Mouse (Mus musculus) cerebellum, postnatal 25 days (tissue): ENCODE measurements around the gene Cldn5.

Experiments used
- DNase-seq, 2 experiments: peaks; one replicate each; pipeline ENCODE4 v3.0.0; 2021; ENCODE audit warnings: mixed read lengths in 2 of 2

The Cldn5 gene

DNA sequence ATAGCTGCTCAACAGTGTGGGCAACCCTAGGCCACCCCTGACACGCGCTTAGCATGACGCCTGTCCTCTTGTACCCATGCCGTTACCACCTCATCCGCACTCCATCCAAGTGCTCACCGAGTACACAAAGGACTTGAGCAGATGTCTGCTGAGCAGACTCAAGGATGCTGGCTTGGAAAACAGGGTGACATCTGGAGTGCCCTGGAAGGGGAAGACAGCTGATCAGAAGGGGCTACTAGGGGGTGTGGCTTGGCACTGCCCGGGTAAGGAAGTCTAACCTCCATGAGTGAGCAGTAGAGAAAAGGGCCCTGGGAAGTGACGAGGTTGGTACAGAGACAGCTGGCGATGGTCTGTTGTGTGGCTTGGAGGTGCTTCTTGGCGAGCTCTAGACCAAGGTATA, 10.0 kb downstream of the Cldn5 start:
- no peak for DNase-seq

- DNase-seq = no peak
Measured at GRCm38 (mm10) chr16:18788627-18789406, 12.2 kb downstream of the Cldn5 start.

- no peak for DNase-seq
Measured at GRCm38 (mm10) chr16:18795223-18795899, 18.7 kb downstream of the Cldn5 start.

DNA sequence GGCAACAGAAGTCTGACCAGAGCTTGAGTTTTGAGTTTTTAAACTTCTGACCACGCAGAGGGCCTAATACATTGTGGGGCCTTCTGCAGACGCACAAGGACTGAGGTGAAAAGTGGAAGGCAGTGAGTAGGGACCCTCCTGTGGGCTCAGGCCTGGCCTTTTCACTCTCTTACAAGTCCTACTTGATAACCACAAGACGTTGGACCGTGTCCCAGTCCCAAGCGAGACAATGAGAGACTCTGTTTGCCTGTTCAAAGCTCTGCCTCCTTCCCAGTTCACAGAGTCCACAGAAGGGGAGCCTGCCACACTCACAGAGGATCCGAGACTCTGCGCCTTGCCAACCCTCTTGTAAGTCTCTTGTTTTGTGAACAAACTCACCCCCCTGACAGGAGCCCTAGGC, 20.0 kb downstream of the Cldn5 start:
- no peak for DNase-seq

- no peak for DNase-seq
Measured at GRCm38 (mm10) chr16:18798151-18798550, 21.5 kb downstream of the Cldn5 start.

GRCm38 (mm10) chr16:18798841-18799240, 22.2 kb downstream of the Cldn5 start:
- peak; percentile 50 to 68 for DNase-seq

DNA sequence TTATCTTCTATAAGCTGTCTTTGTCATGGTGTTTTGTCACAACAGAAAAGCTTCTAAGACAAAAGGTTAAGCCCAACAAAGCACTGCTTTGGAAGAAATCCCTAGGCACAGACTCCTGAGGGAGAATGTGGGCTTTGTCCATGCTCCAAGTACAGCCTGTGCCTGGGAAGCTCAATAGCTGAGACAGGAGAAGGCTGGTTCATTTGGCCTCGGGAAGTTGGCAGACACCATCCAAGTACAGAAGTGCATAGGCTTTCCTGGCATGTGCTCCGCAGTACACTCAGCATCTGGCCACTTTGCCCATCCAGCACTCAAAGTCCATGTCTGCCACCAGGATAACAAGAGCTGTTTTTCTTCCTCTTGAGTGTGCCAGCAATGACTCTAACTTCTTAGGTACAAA, 29.1 kb downstream of the Cldn5 start:
- DNase-seq = no peak

GRCm38 (mm10) chr16:18809001-18809400, 32.4 kb downstream of the Cldn5 start:
- no peak for DNase-seq

DNA sequence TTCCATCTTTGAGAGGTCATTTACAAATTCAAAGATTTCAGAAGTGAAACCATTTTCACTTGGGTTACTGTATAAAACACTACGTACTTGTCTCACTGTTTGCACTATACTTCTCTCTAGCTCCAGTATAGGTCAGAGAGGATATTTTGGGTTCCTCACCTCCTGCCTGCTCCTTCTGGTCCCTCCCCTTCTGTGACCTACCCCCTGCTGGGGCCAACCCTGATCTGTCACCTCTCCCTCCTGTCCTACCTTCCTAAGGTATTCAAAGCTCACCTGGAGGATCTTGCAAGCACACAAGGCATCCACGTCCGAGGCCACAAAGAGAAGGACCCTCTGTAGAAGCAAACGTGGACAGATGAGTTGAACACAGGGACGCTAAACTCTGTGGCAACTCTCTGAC, 34.4 kb downstream of the Cldn5 start:
- DNase-seq = peak in 1 of 2 experiments; percentile 43

DNA sequence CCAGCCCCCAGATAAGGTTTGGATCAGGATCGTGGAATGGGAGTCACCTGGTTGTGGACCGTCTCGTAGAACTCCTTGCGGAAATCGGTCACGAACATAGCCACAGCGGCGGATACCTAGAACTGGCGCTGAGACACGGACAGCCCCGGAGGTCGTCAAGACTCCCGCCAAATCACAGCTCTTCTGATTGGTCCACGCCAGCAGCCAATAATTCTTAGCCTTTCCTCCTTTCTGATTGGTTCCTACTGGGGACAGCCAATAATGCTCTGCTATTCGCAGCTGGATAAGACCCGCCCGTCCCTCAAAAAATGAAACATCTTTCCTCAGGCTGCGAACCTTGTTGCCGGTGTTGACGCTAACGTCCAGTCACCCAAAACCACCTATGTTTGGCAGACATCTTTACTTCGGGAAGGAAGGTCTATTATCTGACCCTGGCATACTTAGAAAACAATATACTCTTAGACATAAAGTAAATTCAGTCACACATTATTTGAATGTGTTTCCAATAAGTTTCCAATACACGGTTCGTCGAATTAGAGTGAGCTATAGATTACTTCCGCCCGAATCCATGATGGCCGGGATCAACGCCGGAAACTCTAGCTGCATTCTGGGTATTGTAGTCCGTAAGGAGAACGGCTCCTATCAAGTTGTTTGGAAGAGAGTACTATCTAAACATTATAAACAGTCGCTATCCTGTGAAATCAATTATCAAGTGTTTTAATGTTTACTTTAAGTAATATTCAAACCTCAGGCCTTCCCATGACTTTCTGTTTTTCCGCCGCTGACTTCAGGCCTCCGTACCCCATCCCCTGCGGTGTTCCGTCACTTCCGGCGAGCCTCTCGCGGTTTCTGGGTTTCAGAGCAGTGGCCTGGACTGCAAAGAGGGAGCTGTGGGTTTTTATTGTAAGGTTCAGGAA, 35.1 kb downstream of the Cldn5 start, which contains the start of the genes Ufd1 and Cdc45:
Ufd1 (plus strand) TSS at position 312 of the 917 bp plus-strand sequence.
Cdc45 (minus strand) TSS at position 520 of the 917 bp plus-strand sequence.
- DNase-seq = peak; percentile 87 to 89

DNA sequence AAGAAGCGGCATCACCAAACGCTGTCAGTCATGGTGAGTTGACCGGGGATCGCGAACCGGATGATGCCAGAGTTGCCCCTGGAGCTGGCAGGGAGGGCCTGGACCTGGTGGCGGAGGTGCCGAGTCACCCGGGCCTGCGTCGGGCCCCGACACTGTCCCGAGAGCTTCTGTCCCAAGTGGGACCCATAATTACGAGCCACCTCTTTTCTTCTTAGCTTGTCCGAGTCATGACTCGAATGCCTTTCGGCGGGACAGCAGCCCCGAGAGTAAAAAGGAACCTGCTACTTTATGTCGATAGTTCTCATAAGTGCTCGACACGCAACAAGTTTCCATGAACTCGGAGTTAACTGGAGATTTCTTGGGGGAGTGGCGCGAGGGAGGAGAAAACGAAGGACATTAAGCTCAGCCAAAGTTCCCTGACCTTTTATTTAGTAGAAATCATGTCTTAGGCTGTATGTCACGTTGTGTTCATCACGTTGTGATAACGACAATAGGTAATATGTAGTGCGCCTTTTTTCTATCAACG, 35.8 kb downstream of the Cldn5 start:
- DNase-seq = no peak

- no peak for DNase-seq
Measured at GRCm38 (mm10) chr16:18822356-18822755, 45.7 kb downstream of the Cldn5 start.

DNA sequence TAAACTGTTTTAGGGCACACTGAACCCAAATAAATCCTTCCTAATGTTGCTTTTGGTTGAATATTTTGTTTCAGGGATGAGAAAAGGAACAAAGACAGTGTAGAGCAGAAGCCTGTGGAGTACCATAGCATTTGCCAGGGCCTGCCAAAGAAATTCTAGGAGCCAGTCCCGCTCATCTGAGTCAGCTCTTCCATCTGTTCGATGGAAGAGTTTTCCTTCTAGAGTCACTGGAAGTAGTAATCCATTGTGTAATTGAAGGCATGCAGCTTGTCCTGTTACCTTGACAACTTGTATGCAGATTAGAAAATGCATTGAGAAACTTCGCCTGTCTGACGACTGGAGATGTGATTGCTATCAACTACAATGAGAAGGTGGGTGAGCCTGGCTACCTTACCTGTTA, 46.3 kb downstream of the Cldn5 start:
- DNase-seq = no peak
